Mouse (Mus musculus) midbrain, postnatal 0 days (tissue): ENCODE measurements around the gene Rpl3l. TPM values are rescaled to one million over a fixed set of nuclear protein-coding genes. Genes with fewer than 3 reads are reported as not detected.
A peak's percentile ranks its signal among the peaks of the same experiment; 100 is the strongest.

Source experiments
- ATAC-seq: fragments of 200-750 bp; cut with Nextera tagmentation; 2 replicates; pipeline ENCODE4 v1.8.0; 2017; ENCODE audit warnings: moderate number of reproducible peaks, mild to moderate bottlenecking, moderate TSS enrichment, moderate library complexity; ENCODE audit not compliant: low FRiP score
- DNase-seq: peaks from one replicate; pipeline ENCODE4 v3.0.0-alpha.2; 2015; ENCODE audit warnings: low spot score
- H3K27ac ChIP-seq: fragments of 300-500 bp; sonication (generic); 2 replicates; pipeline ENCODE4 v1.5.1; 2014; ENCODE audit warnings: low read depth, mild to moderate bottlenecking, low read length, mixed read lengths
- H3K27me3 ChIP-seq: fragments of 300-500 bp; sonication (generic); 2 replicates; pipeline ENCODE4 v1.6.1; 2014; ENCODE audit warnings: low read length, control low read depth, mixed read lengths; ENCODE audit not compliant: insufficient read depth
- H3K36me3 ChIP-seq: fragments of 300-500 bp; sonication (generic); 2 replicates; pipeline ENCODE4 v1.6.1; 2014; ENCODE audit warnings: low read length, control low read depth, mixed read lengths; ENCODE audit not compliant: insufficient read depth
- H3K4me1 ChIP-seq: fragments of 300-500 bp; sonication (generic); 2 replicates; pipeline ENCODE4 v1.6.1; 2014; ENCODE audit warnings: mild to moderate bottlenecking, control low read depth, antibody characterized with exemption, low read length, mixed read lengths; ENCODE audit not compliant: insufficient read depth
- H3K4me2 ChIP-seq: fragments of 300-500 bp; sonication (generic); 2 replicates; pipeline ENCODE4 v1.6.1; 2014; ENCODE audit warnings: low read depth, mild to moderate bottlenecking, low read length, mixed read lengths; ENCODE audit not compliant: poor library complexity, severe bottlenecking
- H3K4me3 ChIP-seq: fragments of 300-500 bp; sonication (generic); 2 replicates; pipeline ENCODE4 v1.5.1; 2014; ENCODE audit warnings: low read depth, mild to moderate bottlenecking, low read length, moderate library complexity
- H3K9ac ChIP-seq: fragments of 300-500 bp; sonication (generic); replicated peaks from 2 replicates; pipeline ENCODE4 v1.6.1; 2014; ENCODE audit warnings: mild to moderate bottlenecking, low read length, moderate library complexity, mixed read lengths; ENCODE audit not compliant: poor library complexity, severe bottlenecking
- H3K9me3 ChIP-seq: fragments of 300-500 bp; sonication (generic); 2 replicates; pipeline ENCODE4 v1.6.1; 2016; ENCODE audit warnings: low read length, control low read depth
- CTCF ChIP-seq: IDR thresholded peaks from 2 replicates; pipeline ENCODE4 v1.5.1; 2016; ENCODE audit warnings: antibody characterized with exemption, mild to moderate bottlenecking
- WGBS: fragments of 180-500 bp; shearing (Covaris S2); extraction: QIAGEN DNeasy Blood & Tissue Kit; methylation state at CpG from one replicate; pipeline ENCODE4 v1.1.7; 2014; 5-methylcytosine and 5-hydroxymethylcytosine counted together
- polyA plus RNA-seq: library from polyadenylated mRNA; unstranded; fragments of >200 nt; fragmentation: Nextera tagmentation; extraction: Ambion mirVana; gene quantifications from 2 replicates; pipeline ENCODE4 v1.2.1, GENCODE M21; 2015
- total RNA-seq: library from RNA; depleted of rRNA; stranded (reverse); fragments of >200 nt; gene quantifications from 2 replicates; pipeline ENCODE4 v1.2.3, GENCODE M21; 2014

Gene Rpl3l
- total and polyA plus RNA-seq, 2 experiments from 2014 or later: 0.37 TPM; not detected in 1

DNA sequence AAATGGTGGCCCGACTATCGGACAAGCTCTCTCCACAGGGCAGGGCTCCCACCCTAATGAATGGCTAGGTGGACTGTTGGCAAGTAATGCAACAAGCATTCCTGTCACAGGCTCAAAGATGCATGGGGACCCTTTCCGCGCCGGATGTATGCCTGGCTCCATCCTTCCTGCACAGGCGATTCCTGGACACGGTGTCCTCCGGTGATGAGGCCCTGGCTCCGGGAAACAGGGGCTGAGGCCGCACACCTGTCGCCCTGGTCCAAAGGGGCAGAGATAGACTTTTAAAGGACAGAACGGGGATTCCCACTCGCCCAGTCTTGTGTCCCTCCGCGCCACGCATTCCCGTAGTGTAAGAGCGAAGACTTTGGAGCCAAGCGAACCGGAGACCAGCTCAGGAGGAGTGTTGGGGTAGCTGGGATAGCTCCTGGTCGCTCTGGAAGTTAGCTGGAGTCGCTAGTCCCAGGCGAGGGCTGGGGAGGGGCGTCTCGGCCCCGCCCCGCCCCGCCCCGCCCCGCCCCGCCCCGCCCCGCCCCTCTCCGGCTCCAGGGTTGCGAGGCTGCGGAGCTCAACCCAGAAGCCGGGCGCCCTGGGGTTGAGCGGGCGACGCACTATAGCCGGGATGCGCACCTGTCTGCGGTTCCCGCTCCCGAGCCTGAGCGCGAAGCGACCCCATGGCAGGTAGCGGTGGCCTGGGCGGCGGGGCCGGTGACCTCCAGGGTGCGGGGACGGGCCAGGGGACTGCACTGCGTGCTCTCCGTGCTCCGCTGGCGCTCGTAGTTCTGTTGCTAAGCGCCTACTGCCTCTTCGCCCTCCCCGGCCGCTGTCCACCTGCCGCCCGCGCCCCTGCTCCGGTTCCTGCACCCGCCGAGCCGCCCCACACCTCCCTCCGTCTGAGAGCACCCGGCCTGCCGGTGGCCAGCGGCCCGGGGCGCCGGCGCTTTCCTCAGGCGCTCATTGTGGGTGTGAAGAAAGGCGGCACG lies 25.1 kb downstream of the Rpl3l start, which contains the start of gene Hs3st6:
Gene Hs3st6 (plus strand): TSS at position 574 of the 980 bp plus-strand sequence.
- no peak for ATAC-seq
- 1% methylated on average over 68 of the region's 82 CpGs for WGBS

DNA sequence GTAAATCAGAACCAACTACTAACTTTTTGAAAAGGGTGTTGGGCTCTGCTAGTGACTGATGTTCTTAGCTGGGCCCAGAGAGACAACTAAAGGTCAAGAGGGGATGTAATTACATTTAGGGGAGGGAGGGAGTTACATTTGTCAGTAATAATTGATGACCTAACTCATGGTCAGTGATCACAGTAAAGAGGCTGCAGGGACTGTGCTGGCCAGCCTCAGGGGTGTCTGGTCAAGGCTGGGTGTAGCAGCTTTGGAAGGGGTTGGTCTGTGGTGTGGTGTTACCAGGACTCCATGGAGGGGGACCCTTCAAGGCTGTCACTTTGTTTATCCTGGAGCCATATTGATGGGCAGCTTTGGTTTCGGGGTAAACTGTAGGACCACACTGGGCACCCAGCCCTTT lies 29.8 kb downstream of the Rpl3l start:
- 100% methylated on average over 1 of the region's 1 CpGs for WGBS
- H3K9ac ChIP-seq: no peak overlapping the region
- no peaks in the 10 kb centered on the region for H3K36me3 ChIP-seq
- DNase-seq (no peak), ATAC-seq (no peak)
- no peak overlapping the region for H3K4me2 ChIP-seq
- H3K27ac ChIP-seq: no peak overlapping the region
- no peak overlapping the region for H3K4me3 ChIP-seq
- peaks cover 33% of the 10 kb centered on the region for H3K27me3 ChIP-seq
- 0 out of 2 replicates have a peak, but pooled peaks cover 2% of the 10 kb centered on the region for H3K4me1 ChIP-seq
- no peak for TF ChIP-seq CTCF
- no peaks in the 10 kb centered on the region for H3K9me3 ChIP-seq

More for the DNA sequence above, 25.1 kb downstream of the Rpl3l start, which contains the start of gene Hs3st6:
- no peak within 1 kb of the TSS for H3K27ac ChIP-seq
- no peaks in the 10 kb centered on the region for H3K36me3 ChIP-seq
- H3K4me2 ChIP-seq: peak within 1 kb of the TSS; percentile 83
- H3K9me3 ChIP-seq: no peaks in the 10 kb centered on the region
- no peak within 1 kb of the TSS for H3K9ac ChIP-seq
- peaks cover 58% of the 10 kb centered on the region for H3K27me3 ChIP-seq
- H3K4me1 ChIP-seq: 0 out of 2 replicates have a peak, but pooled peaks cover 3% of the 10 kb centered on the region
- TF ChIP-seq CTCF: no peak
- H3K4me3 ChIP-seq: peak within 1 kb of the TSS; percentile 41
- no peak for DNase-seq

DNA sequence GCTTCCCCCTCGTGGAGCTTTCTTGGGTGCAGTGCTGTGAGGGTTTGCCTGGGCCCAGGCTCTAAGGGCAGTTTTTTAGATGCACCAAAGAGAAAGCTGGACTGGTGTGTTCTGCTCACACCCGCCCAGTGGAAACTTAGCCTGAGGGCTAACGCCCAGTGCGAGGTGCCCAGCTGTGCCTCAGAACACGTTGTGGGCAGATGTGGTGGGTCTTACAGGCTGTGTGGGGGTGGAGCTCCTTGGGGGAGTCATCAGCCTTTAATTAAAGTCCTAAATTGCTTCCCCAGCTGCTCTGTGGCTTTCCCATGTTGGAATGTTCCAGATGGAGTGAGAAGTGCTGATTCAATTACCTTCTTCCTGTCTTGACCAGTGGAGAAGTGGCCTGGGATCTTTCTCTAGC lies 33.5 kb downstream of the Rpl3l start:
- ATAC-seq: no peak
- Histone ChIP-seq H3K27me3 (no peaks in the 10 kb centered on the region), H3K4me1 (no peaks in the 10 kb centered on the region), H3K4me3 (no peak overlapping the region), H3K36me3 (no peaks in the 10 kb centered on the region), H3K9ac (no peak overlapping the region), H3K4me2 (no peak overlapping the region), H3K9me3 (no peaks in the 10 kb centered on the region), H3K27ac (no peak overlapping the region)
- DNase-seq: no peak
- 60% methylated on average over 5 of the region's 5 CpGs for WGBS
- TF ChIP-seq CTCF: no peak

GRCm38 (mm10) chr17:24765016-24765905 lies 37.6 kb downstream of the Rpl3l start:
- peak; percentile 53 for DNase-seq
- peak; percentile 52; the same call in 1 of the 2 replicates for ATAC-seq
- no peak overlapping the region for H3K4me3 ChIP-seq

GRCm38 (mm10) chr17:24766266-24766875 lies 38.8 kb downstream of the Rpl3l start:
- Histone ChIP-seq H3K4me3 (no peak overlapping the region), H3K27ac (no peak overlapping the region), H3K4me1 (no peaks in the 10 kb centered on the region), H3K9me3 (no peaks in the 10 kb centered on the region), H3K4me2 (no peak overlapping the region), H3K27me3 (no peaks in the 10 kb centered on the region), H3K9ac (no peak overlapping the region), H3K36me3 (no peaks in the 10 kb centered on the region)
- TF ChIP-seq CTCF: no peak
- ATAC-seq (no peak), DNase-seq (no peak)
- 22% methylated on average over 12 of the region's 12 CpGs for WGBS

More at GRCm38 (mm10) chr17:24765016-24765905, 37.6 kb downstream of the Rpl3l start:
- H3K4me1 ChIP-seq: no peaks in the 10 kb centered on the region
- TF ChIP-seq CTCF: no peak
- no peak overlapping the region for H3K27ac ChIP-seq
- no peaks in the 10 kb centered on the region for H3K36me3 ChIP-seq
- no peaks in the 10 kb centered on the region for H3K27me3 ChIP-seq
- no peak overlapping the region for H3K4me2 ChIP-seq
- no peak overlapping the region for H3K9ac ChIP-seq
- H3K9me3 ChIP-seq: no peaks in the 10 kb centered on the region
- WGBS: 43% methylated on average over 21 of the region's 22 CpGs
